Mouse (Mus musculus) spleen, adult 2 months (tissue): ENCODE measurements at regions not wholly inside any gene's neighbourhood (a gene's known extent, or its start where the extent isn't known, plus 50 kb on each side); places are given as distances from the start of the nearest gene placed in this dataset.
A peak's percentile ranks its signal among the peaks of the same experiment; 100 is the strongest.

Experiments used
- DNase-seq, 2 experiments: peaks; one replicate each; pipeline versions ENCODE4 v3.0.0 to v3.0.0-alpha.2; 2012 to 2021; ENCODE audit warnings: low spot score in 2 of 2, low read depth in 1 of 2
- H3K27ac ChIP-seq: fragments of 200-500 bp; 2 replicates; pipeline ENCODE4 v1.5.1; 2012; ENCODE audit warnings: low read length, inconsistent platforms; ENCODE audit not compliant: insufficient read depth
- H3K27me3 ChIP-seq: fragments of 200-500 bp; 2 replicates; pipeline ENCODE4 v1.6.1; 2012; ENCODE audit warnings: mild to moderate bottlenecking, moderate library complexity, low read length, inconsistent platforms; ENCODE audit not compliant: control insufficient read depth, insufficient read depth
- H3K36me3 ChIP-seq: fragments of 200-500 bp; 2 replicates; pipeline ENCODE4 v1.6.1; 2012; ENCODE audit warnings: mild to moderate bottlenecking, low read length, inconsistent platforms; ENCODE audit not compliant: control insufficient read depth, insufficient read depth
- H3K4me1 ChIP-seq: fragments of 200-500 bp; 2 replicates; pipeline ENCODE4 v1.6.1; 2011; ENCODE audit warnings: inconsistent platforms; ENCODE audit not compliant: control insufficient read depth, insufficient read depth, insufficient read length
- H3K4me3 ChIP-seq: fragments of 200-500 bp; 2 replicates; pipeline ENCODE4 v1.5.1; 2011; ENCODE audit warnings: mild to moderate bottlenecking, inconsistent platforms; ENCODE audit not compliant: insufficient read depth, insufficient read length; ENCODE audit errors: extremely low read depth
- CTCF ChIP-seq: fragments of 200-500 bp; IDR thresholded peaks from 2 replicates; pipeline ENCODE4 v1.5.1; 2011; ENCODE audit warnings: mild to moderate bottlenecking, inconsistent platforms; ENCODE audit not compliant: insufficient read depth, insufficient read length, insufficient replicate concordance; ENCODE audit errors: extremely low read depth
- POLR2A ChIP-seq: fragments of 200-500 bp; IDR thresholded peaks from 2 replicates; pipeline ENCODE4 v1.6.1; 2011; ENCODE audit warnings: low read depth, low read length, inconsistent platforms
- WGBS: fragments of 180-500 bp; shearing (Covaris S2); methylation state at CpG from one replicate; pipeline ENCODE4 v1.1.7; 2018; 5-methylcytosine and 5-hydroxymethylcytosine counted together

- DNase-seq: no peak
- TF ChIP-seq POLR2A: no peak
- no peak for TF ChIP-seq CTCF
- 78% methylated on average over 14 of the region's 14 CpGs for WGBS
- H3K4me1 ChIP-seq: no peaks in the 10 kb centered on the region; the same call in 1 of the 2 replicates
- no peak overlapping the region for H3K4me3 ChIP-seq
- no peak overlapping the region for H3K27ac ChIP-seq
- no peaks in the 10 kb centered on the region; the same call in 1 of the 2 replicates for H3K27me3 ChIP-seq
- no peaks in the 10 kb centered on the region for H3K36me3 ChIP-seq
Observed at GRCm38 (mm10) chr16:90335499-90335898, 50.3 kb upstream of the Hunk start.

GRCm38 (mm10) chr16:90333876-90334825 is 49.8 kb upstream of the Scaf4 start:
- TF ChIP-seq CTCF: no peak
- TF ChIP-seq POLR2A: no peak
- no peak overlapping the region for H3K27ac ChIP-seq
- 31% methylated on average over 21 of the region's 22 CpGs for WGBS

More at GRCm38 (mm10) chr16:90333876-90334825, 49.8 kb upstream of the Scaf4 start:
- no peak for DNase-seq
- Histone ChIP-seq H3K36me3 (no peaks in the 10 kb centered on the region), H3K4me3 (0 out of 2 replicates have a peak overlapping the region, but pooled peaks have one; percentile 21), H3K27me3 (no peaks in the 10 kb centered on the region; the same call in 1 of the 2 replicates), H3K4me1 (no peaks in the 10 kb centered on the region; the same call in 1 of the 2 replicates)
